Mouse (Mus musculus): Measurements from ENCODE around the gene Synrg.

GRCm38 (mm10) chr11:83979992-83980391 is 15.8 kb downstream of the Synrg start:
- TF ChIP-seq POLR2A (IDR thresholded peaks at IDR 0.05; ENCODE audit: insufficient read depth, low read depth, low read length) (no peak), CTCF (IDR thresholded peaks at IDR 0.05; ENCODE audit: insufficient read depth, low read depth, low read length) (no peak)

All from olfactory bulb, adult 2 months (tissue).